ENCODE assay signal across 21 mouse cellular contexts in genomic region chr5:139936431-139936830, GRCm38 (mm10). TPM values are rescaled to one million over a fixed set of nuclear protein-coding genes. Genes with fewer than 3 reads are reported as not detected.
A peak's percentile ranks its signal among the peaks of the same experiment; 100 is the strongest.
DNase-seq lines count a peak whose midpoint lies in the region; ATAC-seq and TF ChIP-seq lines count a peak whose summit lies in the region.
"Had no signal": no experiment of that assay in that cellular context is flagged by ENCODE, and none has a peak within 500 bp of the region (broad histone marks: within the 10 kb centered on the region; RNA-seq: fewer than 3 reads in every experiment).

No protein-coding gene starts in this region.

- H3K9ac ChIP-seq in kidney, embryonic 16.5 days (replicated peaks; ENCODE audit: low read length) = no peak overlapping the region
- no peak overlapping the region for H3K9ac ChIP-seq in midbrain, embryonic 15.5 days
- H3K9ac ChIP-seq: embryonic facial prominence, embryonic 13.5 days; hindbrain, embryonic 14.5 days; liver, embryonic 14.5 days; midbrain, embryonic 13.5 days had no signal

- H3K36me3 ChIP-seq in kidney, adult 2 months (ENCODE audit: control insufficient read depth, insufficient read depth, low read length) = no peaks in the 10 kb centered on the region
- H3K36me3 ChIP-seq in kidney, embryonic 16.5 days (ENCODE audit: insufficient read depth, low read length) = no peaks in the 10 kb centered on the region
- H3K36me3 ChIP-seq in midbrain, embryonic 15.5 days (replicated peaks) = no peaks in the 10 kb centered on the region
- H3K36me3 ChIP-seq: embryonic facial prominence, embryonic 13.5 days; forebrain, embryonic 10.5 days; limb, embryonic 10.5 days; midbrain, embryonic 13.5 days had no signal

- ATAC-seq in kidney, embryonic 16.5 days (ENCODE audit: low FRiP score, low TSS enrichment) = no peak
- no peak for ATAC-seq in midbrain, embryonic 15.5 days (replicated peaks)
- ATAC-seq: midbrain, embryonic 13.5 days had no signal

- TF ChIP-seq POLR2A in kidney, adult 2 months (IDR thresholded peaks at IDR 0.05; ENCODE audit: low read depth, low read length) = no peak

- 41% methylated on average over 13 of the region's 13 CpGs for WGBS in kidney, adult 2 months
- WGBS in kidney, embryonic 16.5 days = 49% methylated on average over 13 of the region's 13 CpGs
- 89% methylated on average over 13 of the region's 13 CpGs for WGBS in midbrain, embryonic 15.5 days

- peaks cover 6% of the 10 kb centered on the region; the same call in 1 of the 2 replicates for H3K4me1 ChIP-seq in kidney, adult 2 months (ENCODE audit: control insufficient read depth, insufficient read depth, low read length)
- peaks cover 22% of the 10 kb centered on the region for H3K4me1 ChIP-seq in kidney, embryonic 16.5 days (ENCODE audit: insufficient read depth, low read length)
- peaks cover 19% of the 10 kb centered on the region for H3K4me1 ChIP-seq in midbrain, embryonic 15.5 days

- peak; percentile 53 for DNase-seq in kidney, adult 2 months
- DNase-seq in 416B (ENCODE audit: low read depth) = peak; percentile 22
- peak; percentile 5 for DNase-seq in fat pad, adult 2 months (ENCODE audit: extremely low read depth, low read depth, low spot score)
- DNase-seq in kidney, postnatal 10 days = peak; percentile 24
- DNase-seq in left cerebral cortex, adult 8-10 months (ENCODE audit: low spot score in 2 of 2) = no peak
- DNase-seq: B cell, adult 2 months; cerebellum, adult 9-10 months; layer of hippocampus, postnatal 36 days; right cerebral cortex, postnatal 4 days; thymus, postnatal 36 days had no signal

- no peak overlapping the region for H3K4me3 ChIP-seq in kidney, adult 2 months (ENCODE audit: insufficient read depth, low read depth, low read length)
- H3K4me3 ChIP-seq in kidney, embryonic 16.5 days (ENCODE audit: low read length) = no peak overlapping the region
- H3K4me3 ChIP-seq in midbrain, embryonic 15.5 days = no peak overlapping the region
- H3K4me3 ChIP-seq: embryonic facial prominence, embryonic 13.5 days; forebrain, embryonic 10.5 days; limb, embryonic 10.5 days; midbrain, embryonic 13.5 days had no signal

- no peaks in the 10 kb centered on the region for H3K27me3 ChIP-seq in kidney, adult 2 months (replicated peaks; ENCODE audit: control insufficient read depth, insufficient read depth, low read length)
- H3K27me3 ChIP-seq in kidney, embryonic 16.5 days (ENCODE audit: insufficient read depth, low read length) = no peaks in the 10 kb centered on the region; the same call in 1 of the 2 replicates
- no peaks in the 10 kb centered on the region for H3K27me3 ChIP-seq in midbrain, embryonic 15.5 days (replicated peaks)

- peaks cover 4% of the 10 kb centered on the region; the same call in 1 of the 2 replicates for H3K9me3 ChIP-seq in kidney, embryonic 16.5 days (ENCODE audit: low read length)
- 0 out of 2 replicates have a peak, but pooled peaks cover 3% of the 10 kb centered on the region for H3K9me3 ChIP-seq in midbrain, embryonic 15.5 days
- H3K9me3 ChIP-seq: limb, embryonic 10.5 days had no signal

- no peak overlapping the region for H3K4me2 ChIP-seq in kidney, embryonic 16.5 days (replicated peaks; ENCODE audit: low read depth, low read length)
- no peak overlapping the region for H3K4me2 ChIP-seq in midbrain, embryonic 15.5 days
- H3K4me2 ChIP-seq: embryonic facial prominence, embryonic 13.5 days; hindbrain, embryonic 14.5 days; midbrain, embryonic 13.5 days had no signal

- no peak overlapping the region for H3K27ac ChIP-seq in kidney, adult 2 months (ENCODE audit: insufficient read depth, low read depth, low read length)
- H3K27ac ChIP-seq in kidney, embryonic 16.5 days (ENCODE audit: low read length) = no peak overlapping the region
- no peak overlapping the region for H3K27ac ChIP-seq in midbrain, embryonic 15.5 days
- H3K27ac ChIP-seq: embryonic facial prominence, embryonic 13.5 days; forebrain, embryonic 10.5 days; hindbrain, embryonic 14.5 days; limb, embryonic 10.5 days; liver, embryonic 14.5 days; macrophage; midbrain, embryonic 13.5 days had no signal

- TF ChIP-seq CTCF in kidney, adult 2 months (conservative IDR thresholded peaks at IDR 0.05; ENCODE audit: insufficient read depth, insufficient read length, low read depth, low read length) = no peak

RNA-seq across cellular contexts. Expression of gene Elfn1, which starts 28.7 kb away (rescaled TPM):
- polyA plus RNA-seq in kidney, adult 2 months (2012; rRNA removed) = 9.6 and 10.3 TPM in 2 replicates
- polyA plus RNA-seq in kidney, embryonic 16.5 days (2015; fragmentation: Nextera tagmentation; extraction: Ambion mirVana) = 0.24 and 0.37 TPM in 2 replicates
- polyA plus RNA-seq in midbrain, embryonic 15.5 days (2015; fragmentation: Nextera tagmentation; extraction: Ambion mirVana) = 2.7 and 4.3 TPM in 2 replicates
- total RNA-seq in left cerebral cortex, adult 8-10 months (2022) = 10 to 100 TPM; 30.3 to 34.3 (median 30.7) TPM
- total RNA-seq: gastrocnemius, adult 8-10 months; neutrophil, adult 5-6 weeks had no signal
- polyA plus RNA-seq: macrophage had no signal

Comparison
In these comparisons a context has a peak if more than half of its experiments do, and no peak if none do; other contexts are left out.
1. DNase-seq: peak in kidney, adult 2 months (single experiment), 416B (single experiment), fat pad, adult 2 months (single experiment) and kidney, postnatal 10 days (single experiment); none in left cerebral cortex, adult 8-10 months (0 of 2).